Mouse (Mus musculus): Measurements from ENCODE around the gene Map2k5.

DNA sequence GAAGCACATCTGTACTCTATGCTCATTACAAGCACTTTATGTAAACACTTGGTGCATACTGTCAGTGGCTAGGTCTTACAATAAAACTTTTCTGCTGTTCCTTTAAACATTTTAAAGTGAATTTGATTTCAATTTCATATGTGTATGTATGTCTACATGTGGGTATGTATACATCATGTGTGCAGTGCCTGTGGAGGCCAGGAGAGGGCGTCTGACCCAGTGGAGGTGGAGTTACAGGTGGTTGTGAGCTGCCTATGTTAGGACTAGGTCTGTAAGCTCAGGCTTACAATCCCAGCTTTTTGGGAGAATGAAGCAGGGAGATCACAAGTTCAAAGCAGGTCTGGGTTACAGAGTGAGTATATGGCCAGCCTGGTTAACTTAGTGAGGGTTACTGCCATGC is 208.6 kb downstream of the Map2k5 start:
- TF ChIP-seq POLR2A (IDR thresholded peaks at IDR 0.05; ENCODE audit: borderline replicate concordance, low read depth, low read length) (no peak), CTCF (IDR thresholded peaks at IDR 0.05; ENCODE audit: low read depth, low read length) (no peak)

Measured in bone marrow macrophage, adult 2 months (primary cell).